Mouse (Mus musculus) central nervous system, embryonic 14 days (tissue): ENCODE results near the gene Smim7. TPM values are rescaled to one million over a fixed set of nuclear protein-coding genes. Genes with fewer than 3 reads are reported as not detected.

ENCODE experiments used
- polyA plus RNA-seq: library from polyadenylated mRNA; depleted of rRNA; stranded (reverse); fragments of >200 nt; gene quantifications from 2 replicates; pipeline ENCODE4 v1.2.3, GENCODE M21; 2012; rRNA removed

Gene Smim7
- polyA plus RNA-seq: 81.0 and 81.2 TPM in 2 replicates

DNA sequence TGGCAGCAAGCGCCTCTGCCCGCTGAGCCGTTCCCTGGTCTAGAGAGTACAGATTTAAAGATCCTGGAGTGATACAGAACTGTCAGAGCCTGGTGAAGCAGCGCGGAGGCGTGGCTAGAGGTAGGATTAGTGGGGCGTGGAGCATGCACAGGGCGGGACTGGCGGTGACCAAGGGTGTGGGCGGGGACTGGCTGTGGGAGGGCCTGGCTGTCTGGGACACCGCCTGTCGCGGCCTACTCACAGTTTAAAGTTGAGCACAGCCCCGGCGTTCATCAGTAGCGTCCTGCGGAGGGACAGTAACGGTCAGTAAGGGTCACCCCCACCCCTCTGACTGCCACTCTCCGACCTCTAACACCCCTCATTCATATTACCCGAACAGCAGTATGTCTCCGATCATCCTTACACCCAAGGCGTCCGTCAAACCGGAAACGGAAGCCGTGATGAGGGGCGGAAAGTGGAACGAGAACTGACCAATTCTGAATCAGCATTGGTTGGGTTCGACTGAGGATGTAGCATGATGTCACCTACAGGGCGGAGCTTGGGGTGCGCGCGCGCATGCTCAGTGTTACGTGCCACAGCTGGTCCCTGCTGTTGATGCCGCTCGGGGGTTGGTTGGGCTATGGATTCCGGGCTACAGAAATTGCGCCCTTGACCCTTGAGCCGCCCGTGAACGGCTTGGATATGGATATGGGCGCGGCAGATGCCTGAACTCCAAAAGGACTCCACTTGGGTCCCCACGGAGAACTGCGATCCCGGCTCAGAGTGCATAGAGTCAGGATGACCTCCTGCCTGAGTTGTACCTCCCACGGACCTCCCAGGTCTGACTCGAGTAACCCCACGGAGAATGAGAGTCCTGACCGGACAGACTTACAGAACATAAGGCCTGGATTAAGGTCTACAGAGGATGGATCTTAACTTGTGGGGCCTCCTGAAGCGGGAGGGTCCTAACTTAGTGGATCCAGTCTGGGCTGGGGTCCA is at the start of gene Smim7:
Gene Smim7, minus strand, starts transcription at position 456 of the 978 bp plus-strand sequence.

DNA sequence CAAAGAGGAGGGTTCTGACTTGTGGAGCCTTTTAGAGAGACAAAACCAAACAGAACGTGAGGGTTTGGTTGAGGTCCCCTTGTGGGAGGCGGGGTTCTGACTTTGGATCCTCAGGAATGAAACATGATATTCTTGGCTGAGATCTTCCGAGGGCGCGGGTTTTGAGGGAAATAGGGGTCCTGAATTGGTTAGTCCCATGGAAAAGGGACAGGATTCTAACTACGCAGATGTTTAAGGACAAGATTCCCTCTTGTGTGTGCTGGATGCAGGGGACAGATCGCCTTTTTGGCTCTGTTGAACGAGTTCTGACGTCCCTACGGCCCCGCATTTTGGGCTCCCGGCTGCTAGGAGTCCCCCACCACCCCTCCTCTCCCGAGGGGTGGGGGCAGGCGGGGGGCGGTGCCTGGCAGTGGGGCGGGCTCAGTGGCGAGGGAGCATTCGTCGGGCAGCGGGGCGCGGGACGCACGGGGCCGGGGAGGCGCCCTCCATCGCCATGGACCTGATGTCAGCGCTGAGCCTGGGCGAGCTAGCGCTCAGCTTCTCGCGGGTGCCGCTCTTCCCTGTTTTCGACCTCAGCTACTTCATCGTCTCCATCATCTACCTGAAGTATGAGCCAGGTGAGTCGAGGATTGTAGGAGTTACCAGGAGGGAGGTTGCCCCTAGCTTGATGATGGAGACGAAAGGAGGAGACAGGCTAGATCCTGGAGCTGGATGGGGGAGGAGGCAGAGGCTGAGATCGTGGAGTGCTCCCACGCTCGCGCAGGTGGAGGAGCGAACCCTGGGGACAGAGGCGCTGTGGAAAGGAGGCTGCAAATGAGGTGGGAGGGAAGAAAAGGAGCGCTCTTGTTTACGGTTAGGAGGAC is 954 bp upstream of the Smim7 start, which contains the start of gene Tmem38a:
Gene Tmem38a, plus strand, starts transcription at position 445 of the 863 bp plus-strand sequence.

DNA sequence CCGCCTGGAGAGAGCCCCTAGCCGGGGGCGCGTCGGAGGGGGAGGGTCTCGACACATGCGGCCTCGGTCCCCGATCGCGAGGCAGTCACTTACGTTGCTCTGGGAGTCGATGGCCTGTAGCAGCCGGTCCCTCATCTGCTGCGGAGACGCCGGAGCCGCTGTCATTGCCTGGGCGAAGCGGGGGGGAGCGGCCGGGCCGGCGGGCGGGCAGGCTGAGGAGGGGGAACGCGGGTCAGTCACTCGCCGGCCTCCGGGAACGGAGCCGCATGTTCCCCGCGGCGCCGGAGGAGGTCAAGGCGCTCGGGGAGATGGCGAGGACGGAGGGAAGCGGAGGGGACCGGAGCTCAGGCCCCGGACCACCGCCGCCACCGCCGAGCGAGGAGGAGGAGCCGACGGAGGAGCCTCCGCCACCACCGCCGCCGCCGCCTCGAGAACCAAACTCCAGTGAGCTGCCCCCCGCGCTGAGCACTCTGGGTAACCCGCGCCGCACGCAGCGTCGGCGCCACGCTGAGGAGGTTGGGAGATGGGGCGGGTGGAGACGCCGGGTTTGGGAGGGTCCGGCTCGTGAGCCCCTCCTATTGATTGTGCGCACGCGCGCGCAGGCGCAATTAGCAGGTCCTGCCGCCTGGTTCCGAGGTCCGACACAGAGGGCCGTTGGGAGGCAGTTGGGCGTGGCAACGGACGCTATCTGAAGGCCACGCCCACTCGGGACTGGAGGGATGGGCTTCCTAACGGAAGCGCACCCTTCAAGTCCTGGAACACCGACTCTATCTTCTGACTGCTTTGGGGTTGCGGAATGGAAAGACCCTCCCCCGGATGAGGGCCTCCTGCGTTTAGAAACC is 22.9 kb downstream of the Smim7 start, which contains the start of gene Med26:
Gene Med26, minus strand, starts transcription at position 469 of the 842 bp plus-strand sequence.

Other genes with a start within 250 kb of the Smim7 start
- 111 and 112 TPM in 2 replicates for gene Eps15l1, start 149.6 kb downstream of the Smim7 start, polyA plus RNA-seq
- gene Calr3, start 127.2 kb downstream of the Smim7 start, polyA plus RNA-seq: 0.55 and 0.74 TPM in 2 replicates
- 14.9 and 15.2 TPM in 2 replicates for gene 1700030K09Rik, start 127.2 kb downstream of the Smim7 start, polyA plus RNA-seq
- gene Cherp, start 95.9 kb downstream of the Smim7 start, polyA plus RNA-seq: 75.3 and 90.3 TPM in 2 replicates
- 26.4 and 26.6 TPM in 2 replicates for gene Slc35e1, start 78.5 kb downstream of the Smim7 start, polyA plus RNA-seq
- gene Med26, start 22.8 kb downstream of the Smim7 start, polyA plus RNA-seq: 15.4 and 15.5 TPM in 2 replicates
- 21.2 and 28.7 TPM in 2 replicates for gene Tmem38a, start 967 bp upstream of the Smim7 start, polyA plus RNA-seq
- 2.4 and 2.8 TPM in 2 replicates for gene Nwd1, start 75.6 kb upstream of the Smim7 start, polyA plus RNA-seq
- gene Sin3b, start 152.2 kb upstream of the Smim7 start, polyA plus RNA-seq: 181 and 184 TPM in 2 replicates
- 0.96 and 1.0 TPM in 2 replicates for gene F2rl3, start 190.8 kb upstream of the Smim7 start, polyA plus RNA-seq